Mouse (Mus musculus) bone marrow, adult 2 months (tissue): ENCODE measurements around the gene Fam196a. TPM values are rescaled to one million over a fixed set of nuclear protein-coding genes. Genes with fewer than 3 reads are reported as not detected.

ENCODE experiments used
- H3K27ac ChIP-seq: fragments of 200-500 bp; 2 replicates; pipeline ENCODE4 v1.5.1; 2012; ENCODE audit warnings: low read depth, mild to moderate bottlenecking, control low read depth, inconsistent platforms, low read length; ENCODE audit not compliant: control insufficient read depth, poor library complexity, insufficient read depth
- H3K4me1 ChIP-seq: fragments of 200-500 bp; 2 replicates; pipeline ENCODE4 v1.6.1; 2011; ENCODE audit warnings: low read length; ENCODE audit not compliant: control insufficient read depth, insufficient read depth
- H3K4me3 ChIP-seq: fragments of 200-500 bp; replicated peaks from 2 replicates; pipeline ENCODE3; 2011; ENCODE audit warnings: mild to moderate bottlenecking, low read depth, low read length, control low read depth; ENCODE audit not compliant: control insufficient read depth
- CTCF ChIP-seq: fragments of 200-500 bp; IDR thresholded peaks from 2 replicates; pipeline ENCODE4 v1.5.1; 2011; ENCODE audit warnings: low read length, control low read depth; ENCODE audit not compliant: control insufficient read depth, insufficient read depth
- POLR2A ChIP-seq: fragments of 200-500 bp; IDR thresholded peaks from 2 replicates; pipeline ENCODE4 v1.6.1; 2011; ENCODE audit warnings: low read depth, mild to moderate bottlenecking, control low read depth, low read length, borderline replicate concordance; ENCODE audit not compliant: control insufficient read depth
- WGBS: fragments of 180-500 bp; shearing (Covaris S2); methylation state at CpG from one replicate; pipeline ENCODE4 v1.1.7; 2018; 5-methylcytosine and 5-hydroxymethylcytosine counted together
- polyA plus RNA-seq: library from polyadenylated mRNA; stranded (reverse); fragments of >200 nt; gene quantifications from 2 replicates; pipeline ENCODE4 v1.2.4, GENCODE M21; 2011; ENCODE audit warnings: low replicate concordance; ENCODE audit not compliant: missing spikeins, insufficient read depth, insufficient read length

The Fam196a gene
- polyA plus RNA-seq, 1 experiment, result 0.45 TPM

- WGBS, result 4% methylated on average over 37 of the region's 37 CpGs
- Histone ChIP-seq H3K27ac (no peak overlapping the region), H3K4me3 (no peak overlapping the region), H3K4me1 (no peaks in the 10 kb centered on the region)
- TF ChIP-seq POLR2A (no peak), CTCF (no peak)
Observed at GRCm38 (mm10) chr7:134937471-134937926, 731 bp downstream of the Fam196a start.

GRCm38 (mm10) chr7:134931886-134932285 lies 6.3 kb downstream of the Fam196a start:
- TF ChIP-seq CTCF, result no peak
- no peak for TF ChIP-seq POLR2A
- no peak overlapping the region for H3K4me3 ChIP-seq
- 66% methylated on average over 2 of the region's 2 CpGs for WGBS
- no peaks in the 10 kb centered on the region for H3K4me1 ChIP-seq
- no peak overlapping the region for H3K27ac ChIP-seq

GRCm38 (mm10) chr7:134901992-134902391 lies 36.2 kb downstream of the Fam196a start:
- TF ChIP-seq POLR2A, result no peak
- TF ChIP-seq CTCF, result no peak
- Histone ChIP-seq H3K4me1 (no peaks in the 10 kb centered on the region), H3K27ac (no peak overlapping the region), H3K4me3 (no peak overlapping the region)
- WGBS, result 83% methylated on average over 2 of the region's 2 CpGs

GRCm38 (mm10) chr7:134899462-134899861 lies 38.8 kb downstream of the Fam196a start:
- no peaks in the 10 kb centered on the region for H3K4me1 ChIP-seq
- no peak overlapping the region for H3K4me3 ChIP-seq
- WGBS, result 79% methylated on average over 2 of the region's 2 CpGs
- TF ChIP-seq CTCF (no peak), POLR2A (no peak)
- H3K27ac ChIP-seq, result no peak overlapping the region

- no peak overlapping the region for H3K27ac ChIP-seq
- H3K4me1 ChIP-seq, result no peaks in the 10 kb centered on the region
- H3K4me3 ChIP-seq, result no peak overlapping the region
- 75% methylated on average over 2 of the region's 2 CpGs for WGBS
- TF ChIP-seq POLR2A, result no peak
- no peak for TF ChIP-seq CTCF
Observed at GRCm38 (mm10) chr7:134894604-134895003, 43.6 kb downstream of the Fam196a start.

- Histone ChIP-seq H3K4me3 (no peak overlapping the region), H3K4me1 (no peaks in the 10 kb centered on the region), H3K27ac (no peak overlapping the region)
- 83% methylated on average over 4 of the region's 4 CpGs for WGBS
- TF ChIP-seq POLR2A, result no peak
- no peak for TF ChIP-seq CTCF
Observed at GRCm38 (mm10) chr7:134892972-134893371, 45.3 kb downstream of the Fam196a start.

- Histone ChIP-seq H3K4me1 (no peaks in the 10 kb centered on the region), H3K4me3 (no peak overlapping the region), H3K27ac (no peak overlapping the region)
- TF ChIP-seq CTCF (no peak), POLR2A (no peak)
- 88% methylated on average over 13 of the region's 13 CpGs for WGBS
Observed at GRCm38 (mm10) chr7:134892449-134892871, 45.8 kb downstream of the Fam196a start.

GRCm38 (mm10) chr7:134883516-134883915 lies 54.7 kb downstream of the Fam196a start:
- Histone ChIP-seq H3K4me3 (no peak overlapping the region), H3K4me1 (no peaks in the 10 kb centered on the region), H3K27ac (no peak overlapping the region)
- TF ChIP-seq POLR2A, result no peak
- TF ChIP-seq CTCF, result no peak
- WGBS, result 79% methylated on average over 6 of the region's 6 CpGs

- TF ChIP-seq CTCF (no peak), POLR2A (no peak)
- WGBS, result 72% methylated on average over 6 of the region's 6 CpGs
- Histone ChIP-seq H3K27ac (no peak overlapping the region), H3K4me3 (no peak overlapping the region), H3K4me1 (no peaks in the 10 kb centered on the region)
Observed at GRCm38 (mm10) chr7:134880431-134880830, 57.8 kb downstream of the Fam196a start.
